18 mouse cellular contexts compared by ENCODE assay signal in the genomic region with DNA sequence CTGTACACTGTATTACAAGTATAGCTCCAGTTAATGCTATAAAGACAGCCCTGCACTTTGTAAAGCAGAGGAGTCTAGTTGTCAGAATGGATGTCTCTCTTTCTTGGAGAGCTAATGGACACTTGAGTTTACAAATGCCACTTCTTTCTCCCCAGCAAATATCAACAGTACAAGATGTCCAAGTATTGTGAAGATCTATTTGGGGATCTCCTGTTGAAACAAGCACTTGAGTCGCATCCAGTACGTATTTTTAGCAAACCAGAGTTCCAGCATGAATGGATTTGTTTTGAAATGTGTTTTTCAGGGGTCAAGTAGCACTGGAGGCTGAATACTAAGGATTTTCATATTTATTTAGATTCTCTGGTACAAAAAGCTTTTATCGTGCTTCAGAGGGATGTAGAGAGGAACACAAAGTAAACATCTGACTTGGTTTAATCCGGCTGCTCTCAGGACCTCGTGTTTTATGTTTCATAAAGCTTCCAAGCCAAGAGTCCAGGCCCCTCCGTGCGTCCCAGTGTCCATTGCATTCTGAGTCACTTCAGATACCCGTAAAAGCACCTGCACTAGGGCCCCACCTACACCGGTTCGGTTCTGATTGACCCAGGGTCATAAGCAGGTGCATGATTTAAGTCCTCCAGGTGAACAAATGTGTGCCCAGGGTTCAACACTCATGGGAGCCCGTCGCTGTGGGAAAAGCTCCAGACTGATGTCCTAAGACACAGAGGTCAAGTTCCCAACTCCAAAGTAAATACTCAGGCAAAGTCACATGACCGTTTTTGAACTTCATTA.
DNase-seq lines count a peak whose midpoint lies in the region; ATAC-seq and TF ChIP-seq lines count a peak whose summit lies in the region.
"Had no signal": no experiment of that assay in that cellular context is flagged by ENCODE, and none has a peak within 500 bp of the region (broad histone marks: within the 10 kb centered on the region; RNA-seq: fewer than 3 reads in every experiment).

No protein-coding gene starts in this region.

- no peaks in the 10 kb centered on the region for H3K36me3 ChIP-seq in kidney, embryonic 16.5 days (ENCODE audit: insufficient read depth, low read length)

- no peak overlapping the region for H3K27ac ChIP-seq in kidney, embryonic 16.5 days (ENCODE audit: low read length)
- 0 out of 2 replicates have a peak overlapping the region, but pooled peaks have one; percentile 29 for H3K27ac ChIP-seq in cortical plate, adult 2 months (ENCODE audit: insufficient read depth, low read length)
- H3K27ac ChIP-seq: hindbrain, embryonic 10.5 days; limb, embryonic 13.5 days; neural tube, embryonic 13.5 days had no signal

- H3K4me1 ChIP-seq in kidney, embryonic 16.5 days (ENCODE audit: insufficient read depth, low read length), result no peaks in the 10 kb centered on the region
- H3K4me1 ChIP-seq in cortical plate, adult 2 months (ENCODE audit: control insufficient read depth, insufficient read depth, low read length), result peaks cover 1% of the 10 kb centered on the region; the same call in 1 of the 2 replicates
- H3K4me1 ChIP-seq: hindbrain, embryonic 10.5 days had no signal

- 82% methylated on average over 13 of the region's 13 CpGs for WGBS in kidney, embryonic 16.5 days

- peak; percentile 36 for DNase-seq in kidney, adult 11 months
- peak; percentile 28 for DNase-seq in kidney, adult 9 months
- peak; percentile 42 for DNase-seq in lung, postnatal 10 days
- DNase-seq in adrenal gland, postnatal 36 days, result no peak
- no peak for DNase-seq in gastrocnemius, adult 8-10 months (ENCODE audit: low spot score in 2 of 2)
- DNase-seq: cerebellum, adult 9-10 months; gastrocnemius, postnatal 36 days; layer of hippocampus, adult 9-11 months; lung, embryonic 14.5 days; right cerebral cortex, postnatal 14 days; thymus, postnatal 25 days had no signal

- no peaks in the 10 kb centered on the region for H3K27me3 ChIP-seq in kidney, embryonic 16.5 days (ENCODE audit: insufficient read depth, low read length)
- H3K27me3 ChIP-seq: limb, embryonic 13.5 days; neural tube, embryonic 13.5 days had no signal

- no peaks in the 10 kb centered on the region for H3K9me3 ChIP-seq in kidney, embryonic 16.5 days (ENCODE audit: low read length)
- H3K9me3 ChIP-seq: hindbrain, embryonic 10.5 days; limb, embryonic 13.5 days; neural tube, embryonic 13.5 days had no signal

- no peak overlapping the region for H3K4me3 ChIP-seq in kidney, embryonic 16.5 days (ENCODE audit: low read length)
- no peak overlapping the region for H3K4me3 ChIP-seq in cortical plate, adult 2 months (ENCODE audit: insufficient read depth, low read length)
- H3K4me3 ChIP-seq: hindbrain, embryonic 10.5 days; limb, embryonic 13.5 days; neural tube, embryonic 13.5 days had no signal

- no peak overlapping the region for H3K4me2 ChIP-seq in kidney, embryonic 16.5 days (replicated peaks; ENCODE audit: low read depth, low read length)
- H3K4me2 ChIP-seq: limb, embryonic 13.5 days; lung, embryonic 14.5 days; neural tube, embryonic 13.5 days had no signal

- TF ChIP-seq POLR2A in cortical plate, adult 2 months (IDR thresholded peaks at IDR 0.05; ENCODE audit: extremely low read depth, insufficient read depth, low read length), result no peak

- TF ChIP-seq CTCF in cortical plate, adult 2 months (IDR thresholded peaks at IDR 0.05; ENCODE audit: extremely low read depth, insufficient read depth, low read length), result no peak

- no peak overlapping the region for H3K9ac ChIP-seq in kidney, embryonic 16.5 days (replicated peaks; ENCODE audit: low read length)
- H3K9ac ChIP-seq: limb, embryonic 13.5 days; lung, embryonic 14.5 days; neural tube, embryonic 13.5 days had no signal

- no peak for ATAC-seq in kidney, embryonic 16.5 days (ENCODE audit: low FRiP score, low TSS enrichment)
- no peak for ATAC-seq in frontal cortex, adult (ENCODE audit: low TSS enrichment)
- ATAC-seq: inflammation-experienced regulatory T-cells, adult 6 months had no signal

Comparison
In these comparisons a context has a peak if more than half of its experiments do, and no peak if none do; other contexts are left out.
1. DNase-seq: peak in kidney, adult 11 months (single experiment), kidney, adult 9 months (single experiment) and lung, postnatal 10 days (single experiment); none in adrenal gland, postnatal 36 days (0 of 2) and gastrocnemius, adult 8-10 months (0 of 2).